Mouse (Mus musculus) heart, embryonic 12.5 days (tissue): ENCODE data around the gene Svs2. TPM values are rescaled to one million over a fixed set of nuclear protein-coding genes. Genes with fewer than 3 reads are reported as not detected.
"Not testable (repeated sequence)": the region's sequence is repeated elsewhere in the genome, so short reads cannot be mapped to it uniquely, and the experiment has no call there.

Experiments
- ATAC-seq: fragments of 200-750 bp; cut with Nextera tagmentation; 2 replicates; pipeline ENCODE4 v1.8.0; 2017; ENCODE audit warnings: moderate TSS enrichment, moderate library complexity; ENCODE audit not compliant: insufficient number of reproducible peaks, low FRiP score
- H3K27ac ChIP-seq: fragments of 300-500 bp; sonication (generic); 2 replicates; pipeline ENCODE4 v1.5.1; 2016; ENCODE audit warnings: mild to moderate bottlenecking, moderate library complexity; ENCODE audit not compliant: poor library complexity, severe bottlenecking
- H3K27me3 ChIP-seq: fragments of 300-500 bp; sonication (generic); replicated peaks from 2 replicates; pipeline ENCODE4 v1.6.1; 2016; ENCODE audit warnings: mild to moderate bottlenecking, moderate library complexity
- H3K36me3 ChIP-seq: fragments of 300-500 bp; sonication (generic); 2 replicates; pipeline ENCODE4 v1.6.1; 2016; ENCODE audit warnings: mild to moderate bottlenecking, moderate library complexity
- H3K4me1 ChIP-seq: fragments of 300-500 bp; sonication (generic); replicated peaks from 2 replicates; pipeline ENCODE4 v1.6.1; 2016; ENCODE audit warnings: mild to moderate bottlenecking
- H3K4me2 ChIP-seq: fragments of 300-500 bp; sonication (generic); 2 replicates; pipeline ENCODE4 v1.6.1; 2016; ENCODE audit warnings: mild to moderate bottlenecking, moderate library complexity
- H3K4me3 ChIP-seq: fragments of 300-500 bp; sonication (generic); 2 replicates; pipeline ENCODE4 v1.5.1; 2016; ENCODE audit warnings: mild to moderate bottlenecking
- H3K9ac ChIP-seq: fragments of 300-500 bp; sonication (generic); 2 replicates; pipeline ENCODE4 v1.6.1; 2016; ENCODE audit warnings: mild to moderate bottlenecking, moderate library complexity
- H3K9me3 ChIP-seq: fragments of 300-500 bp; sonication (generic); replicated peaks from 2 replicates; pipeline ENCODE4 v1.6.1; 2016; ENCODE audit warnings: mild to moderate bottlenecking, moderate library complexity
- WGBS: fragments of 180-500 bp; shearing (Covaris S2); methylation state at CpG from one replicate; pipeline ENCODE4 v1.1.7; 2016; 5-methylcytosine and 5-hydroxymethylcytosine counted together
- polyA plus RNA-seq: library from polyadenylated mRNA; unstranded; fragments of >200 nt; fragmentation: Nextera tagmentation; extraction: Ambion mirVana; gene quantifications from 2 replicates; pipeline ENCODE4 v1.2.1, GENCODE M21; 2016

Gene Svs2
- polyA plus RNA-seq = not detected in 2 replicates

- Histone ChIP-seq H3K9ac (no peak within 1 kb of the TSS), H3K9me3 (no peaks in the 10 kb centered on the region), H3K4me3 (no peak within 1 kb of the TSS), H3K27ac (no peak within 1 kb of the TSS), H3K4me2 (no peak within 1 kb of the TSS), H3K36me3 (no peaks in the 10 kb centered on the region), H3K27me3 (no peaks in the 10 kb centered on the region), H3K4me1 (0 out of 2 replicates have a peak, but pooled peaks cover 6% of the 10 kb centered on the region)
- no peak for ATAC-seq
- 82% methylated on average over 3 of the region's 3 CpGs for WGBS
Observed at GRCm38 (mm10) chr2:164238366-164238765, at the start of gene Svs2. Svs2 (minus strand) TSS chr2:164238466.

- Histone ChIP-seq H3K27ac (no peak within 1 kb of the TSS), H3K9me3 (no peaks in the 10 kb centered on the region), H3K4me2 (no peak within 1 kb of the TSS), H3K36me3 (no peaks in the 10 kb centered on the region), H3K4me3 (no peak within 1 kb of the TSS), H3K27me3 (no peaks in the 10 kb centered on the region), H3K9ac (no peak within 1 kb of the TSS), H3K4me1 (no peaks in the 10 kb centered on the region)
- no peak for ATAC-seq
- 88% methylated on average over 4 of the region's 4 CpGs for WGBS
Observed at GRCm38 (mm10) chr2:164278359-164278758, 40.1 kb upstream of the Svs2 start, which contains the start of gene Svs4. Svs4 (minus strand) TSS chr2:164278459.

- not testable (repeated sequence) for ATAC-seq, H3K4me1 ChIP-seq, H3K9ac ChIP-seq, H3K4me2 ChIP-seq, H3K9me3 ChIP-seq, H3K36me3 ChIP-seq, H3K27ac ChIP-seq, H3K4me3 ChIP-seq, H3K27me3 ChIP-seq
- 50% methylated on average over 1 of the region's 1 CpGs for WGBS
Observed at GRCm38 (mm10) chr2:164256540-164256939, 18.3 kb upstream of the Svs2 start, which contains the start of gene Svs3b. Svs3b (minus strand) TSS chr2:164256640.

GRCm38 (mm10) chr2:164232671-164233070 lies 5.6 kb downstream of the Svs2 start:
- H3K4me1 ChIP-seq = no peaks in the 10 kb centered on the region
- WGBS = 82% methylated on average over 8 of the region's 8 CpGs
- no peak overlapping the region for H3K4me3 ChIP-seq
- H3K27ac ChIP-seq = no peak overlapping the region
- H3K9ac ChIP-seq = no peak overlapping the region
- H3K9me3 ChIP-seq = no peaks in the 10 kb centered on the region
- no peaks in the 10 kb centered on the region for H3K36me3 ChIP-seq
- no peak for ATAC-seq
- no peak overlapping the region for H3K4me2 ChIP-seq
- H3K27me3 ChIP-seq = no peaks in the 10 kb centered on the region

GRCm38 (mm10) chr2:164228361-164229070 lies 9.8 kb downstream of the Svs2 start:
- no peaks in the 10 kb centered on the region for H3K9me3 ChIP-seq
- no peak for ATAC-seq
- H3K4me1 ChIP-seq = no peaks in the 10 kb centered on the region
- no peaks in the 10 kb centered on the region for H3K27me3 ChIP-seq
- no peaks in the 10 kb centered on the region for H3K36me3 ChIP-seq
- no peak overlapping the region for H3K4me3 ChIP-seq
- H3K9ac ChIP-seq = no peak overlapping the region
- WGBS = 72% methylated on average over 8 of the region's 8 CpGs
- no peak overlapping the region for H3K4me2 ChIP-seq
- H3K27ac ChIP-seq = no peak overlapping the region

GRCm38 (mm10) chr2:164221522-164221921 lies 16.7 kb downstream of the Svs2 start, which contains the start of gene Wfdc15b:
Wfdc15b (minus strand) TSS chr2:164221660.
- Histone ChIP-seq H3K9ac (no peak within 1 kb of the TSS), H3K4me1 (no peaks in the 10 kb centered on the region), H3K27me3 (no peaks in the 10 kb centered on the region), H3K4me3 (no peak within 1 kb of the TSS), H3K27ac (no peak within 1 kb of the TSS), H3K36me3 (no peaks in the 10 kb centered on the region), H3K9me3 (no peaks in the 10 kb centered on the region), H3K4me2 (no peak within 1 kb of the TSS)
- 76% methylated on average over 11 of the region's 11 CpGs for WGBS
- ATAC-seq = no peak

- Histone ChIP-seq H3K9me3 (no peaks in the 10 kb centered on the region), H3K4me2 (no peak overlapping the region), H3K9ac (no peak overlapping the region), H3K27me3 (no peaks in the 10 kb centered on the region), H3K4me3 (no peak overlapping the region), H3K36me3 (no peaks in the 10 kb centered on the region), H3K27ac (no peak overlapping the region), H3K4me1 (no peaks in the 10 kb centered on the region)
- WGBS = 77% methylated on average over 9 of the region's 9 CpGs
- no peak for ATAC-seq
Observed at GRCm38 (mm10) chr2:164219295-164219694, 19.0 kb downstream of the Svs2 start.

GRCm38 (mm10) chr2:164212711-164213110 lies 25.6 kb downstream of the Svs2 start:
- H3K4me3 ChIP-seq = no peak overlapping the region
- H3K27me3 ChIP-seq = no peaks in the 10 kb centered on the region
- peaks cover 5% of the 10 kb centered on the region; the same call in 1 of the 2 replicates for H3K9me3 ChIP-seq
- no peak overlapping the region for H3K9ac ChIP-seq
- WGBS = 75% methylated on average over 5 of the region's 5 CpGs
- no peak overlapping the region for H3K4me2 ChIP-seq
- ATAC-seq = no peak
- no peaks in the 10 kb centered on the region for H3K36me3 ChIP-seq
- no peak overlapping the region for H3K27ac ChIP-seq
- no peaks in the 10 kb centered on the region for H3K4me1 ChIP-seq

- no peaks in the 10 kb centered on the region for H3K27me3 ChIP-seq
- H3K4me3 ChIP-seq = no peak overlapping the region
- H3K4me1 ChIP-seq = no peaks in the 10 kb centered on the region
- no peak overlapping the region for H3K27ac ChIP-seq
- no peak overlapping the region for H3K4me2 ChIP-seq
- WGBS = 90% methylated on average over 4 of the region's 4 CpGs
- no peak overlapping the region for H3K9ac ChIP-seq
- H3K36me3 ChIP-seq = no peaks in the 10 kb centered on the region
- ATAC-seq = no peak
- peaks cover 5% of the 10 kb centered on the region; the same call in 1 of the 2 replicates for H3K9me3 ChIP-seq
Observed at GRCm38 (mm10) chr2:164210892-164211291, 27.4 kb downstream of the Svs2 start.

- no peak for ATAC-seq
- no peak overlapping the region for H3K27ac ChIP-seq
- 61% methylated on average over 4 of the region's 4 CpGs for WGBS
Observed at GRCm38 (mm10) chr2:164206676-164207075, 31.6 kb downstream of the Svs2 start.

GRCm38 (mm10) chr2:164206011-164206410 lies 32.3 kb downstream of the Svs2 start:
- H3K27ac ChIP-seq, ATAC-seq, H3K9me3 ChIP-seq, H3K4me2 ChIP-seq, H3K9ac ChIP-seq, H3K4me1 ChIP-seq, H3K4me3 ChIP-seq, H3K27me3 ChIP-seq, H3K36me3 ChIP-seq: not testable (repeated sequence)
- WGBS = 88% methylated on average over 10 of the region's 10 CpGs

More at GRCm38 (mm10) chr2:164206676-164207075, 31.6 kb downstream of the Svs2 start:
- no peaks in the 10 kb centered on the region for H3K27me3 ChIP-seq
- H3K4me2 ChIP-seq = no peak overlapping the region
- H3K9me3 ChIP-seq = peaks cover 5% of the 10 kb centered on the region; the same call in 1 of the 2 replicates
- no peaks in the 10 kb centered on the region for H3K36me3 ChIP-seq
- H3K9ac ChIP-seq = no peak overlapping the region
- H3K4me1 ChIP-seq = no peaks in the 10 kb centered on the region
- H3K4me3 ChIP-seq = no peak overlapping the region
